Mouse (Mus musculus): ENCODE measurements around the gene Gm5751. TPM values are rescaled to one million over a fixed set of nuclear protein-coding genes. Genes with fewer than 3 reads are reported as not detected.

Gene Gm5751
- polyA plus RNA-seq (2012; rRNA removed): not detected in 2 replicates

DNA sequence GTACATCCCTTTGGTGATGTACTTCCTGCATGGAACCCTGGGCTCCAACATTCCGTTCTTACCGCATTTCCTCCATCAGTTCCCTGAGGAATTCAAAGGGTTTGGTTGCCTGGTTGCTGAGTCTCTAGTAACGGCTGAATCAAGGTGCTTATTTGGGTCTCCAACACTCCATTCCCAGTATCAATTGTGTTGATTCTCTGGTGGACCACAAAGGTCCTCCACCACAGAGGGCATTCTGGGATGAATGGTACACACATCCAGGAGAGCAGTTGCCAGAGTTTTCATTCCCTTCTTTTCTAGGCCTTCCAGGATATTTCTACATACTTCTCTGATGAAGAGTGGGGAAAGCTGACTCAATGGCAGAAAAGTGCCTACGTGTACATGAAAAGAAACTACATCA lies at the start of gene Gm5751:
Gm5751 (plus strand) TSS at position 301 of the 400 bp plus-strand sequence.

DNA sequence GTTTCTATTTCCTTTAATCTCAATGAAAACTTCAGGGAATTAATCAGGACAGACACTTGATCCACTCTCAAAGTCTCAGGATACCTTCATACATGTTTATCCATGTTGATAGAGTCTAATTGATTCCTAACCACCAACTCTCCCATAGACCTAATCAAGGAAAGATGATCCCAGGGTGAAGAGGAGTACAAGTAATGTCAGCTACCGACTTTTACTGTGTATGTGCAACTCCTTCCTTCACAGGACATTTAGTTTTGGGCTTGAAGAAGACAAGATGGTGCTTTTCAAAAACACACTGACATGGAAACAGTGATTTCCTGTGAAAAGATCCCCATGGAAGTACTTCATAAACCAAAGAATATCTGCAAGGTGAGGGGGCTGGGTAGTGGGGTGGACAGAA lies 30.4 kb upstream of the Gm5751 start, which contains the start of gene Gm6592:
Gm6592 (plus strand) TSS at position 301 of the 400 bp plus-strand sequence.

DNA sequence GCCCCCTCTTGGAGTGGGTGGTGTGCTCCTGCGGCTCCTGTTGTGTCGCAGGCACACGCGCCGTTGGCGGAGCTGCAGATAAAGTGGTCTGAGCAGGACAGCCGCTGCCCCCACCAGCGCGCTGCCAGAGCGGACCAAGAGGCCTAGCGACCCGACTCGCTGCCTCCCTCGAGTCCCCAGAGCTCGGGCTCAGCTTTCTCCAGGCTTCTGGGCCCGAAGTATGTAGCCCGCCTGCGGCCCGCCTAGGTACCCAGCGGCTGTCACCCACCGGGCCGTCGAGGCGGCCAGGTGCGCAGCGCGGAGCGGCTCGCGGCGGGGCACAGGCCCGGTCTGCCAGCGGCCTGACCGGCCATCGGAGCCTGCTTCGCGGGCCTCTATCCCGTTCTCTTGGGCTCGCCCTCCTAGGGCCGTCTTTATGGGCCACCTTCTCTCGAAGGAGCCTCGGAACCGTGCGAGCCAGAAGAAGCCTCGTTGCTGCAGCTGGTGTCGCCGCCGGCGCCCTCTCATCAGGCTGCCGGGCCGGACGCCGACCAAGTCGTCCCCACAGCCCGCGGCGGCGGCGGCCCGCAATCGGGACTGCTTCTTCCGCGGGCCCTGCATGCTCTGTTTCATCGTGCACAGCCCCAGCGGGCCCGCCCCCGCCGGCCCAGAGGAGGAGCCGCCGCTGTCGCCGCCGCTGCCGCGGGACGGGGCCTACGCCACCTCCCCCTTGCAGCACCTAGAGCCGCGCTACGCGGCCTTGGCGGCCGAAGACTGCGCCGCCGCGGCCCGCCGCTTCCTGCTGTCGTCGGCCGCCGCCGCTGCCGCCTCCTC lies 18.5 kb downstream of the Gm5751 start, which contains the start of gene B630019K06Rik:
B630019K06Rik (plus strand) TSS at position 40 of the 813 bp plus-strand sequence.

Other genes starting within 250 kb of the Gm5751 start
- not detected in 2 replicates for gene Ssxb8, start 183.4 kb upstream of the Gm5751 start, polyA plus RNA-seq (2012; rRNA removed)
- not detected in 2 replicates for gene Ssx9, start 125.8 kb upstream of the Gm5751 start, polyA plus RNA-seq (2012; rRNA removed)
- not detected in 2 replicates for gene Ssxb5, start 70.6 kb upstream of the Gm5751 start, polyA plus RNA-seq (2012; rRNA removed)
- not detected in 2 replicates for gene Gm6592, start 30.3 kb upstream of the Gm5751 start, polyA plus RNA-seq (2012; rRNA removed)
- gene B630019K06Rik, start 18.1 kb downstream of the Gm5751 start, polyA plus RNA-seq (2012; rRNA removed): 2.4 TPM in 2 replicates
- gene Fthl17b, start 88.7 kb downstream of the Gm5751 start, polyA plus RNA-seq (2012; rRNA removed): not detected in 2 replicates
- not detected in 2 replicates for gene Fthl17c, start 102.3 kb downstream of the Gm5751 start, polyA plus RNA-seq (2012; rRNA removed)
- not detected in 2 replicates for gene Fthl17d, start 112.5 kb downstream of the Gm5751 start, polyA plus RNA-seq (2012; rRNA removed)
- not detected in 2 replicates for gene Fthl17e, start 159.2 kb downstream of the Gm5751 start, polyA plus RNA-seq (2012; rRNA removed)
- not detected in 2 replicates for gene Fthl17f, start 188.8 kb downstream of the Gm5751 start, polyA plus RNA-seq (2012; rRNA removed)
- not detected in 2 replicates for gene 4930402K13Rik, start 230.3 kb downstream of the Gm5751 start, polyA plus RNA-seq (2012; rRNA removed)

Data from stomach, adult 2 months (tissue).